Mouse (Mus musculus): ENCODE results near the gene Tldc1.

Tldc1 gene

DNA sequence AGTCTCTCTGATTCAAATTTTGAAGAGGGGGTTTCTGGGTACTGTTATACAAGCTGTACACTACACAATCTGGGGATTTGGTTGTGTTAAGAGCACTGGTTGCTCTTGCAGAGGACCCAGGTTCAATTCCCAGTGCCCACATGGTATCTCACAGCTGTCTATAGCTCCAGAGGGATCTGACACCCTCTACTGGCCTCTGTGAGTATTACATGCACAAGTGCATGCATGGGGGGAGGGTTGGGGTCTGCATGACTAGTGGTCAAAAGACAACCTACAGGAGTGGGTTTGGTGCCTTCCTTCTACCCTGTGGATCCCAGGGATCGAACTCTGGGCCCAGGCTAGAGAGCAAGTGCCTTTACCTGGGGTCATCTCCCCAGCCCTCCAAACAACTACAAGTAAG lies 24.4 kb upstream of the Tldc1 start:
- no peak for DNase-seq (ENCODE audit: low read depth in 1 of 2, low spot score in 2 of 2)

DNA sequence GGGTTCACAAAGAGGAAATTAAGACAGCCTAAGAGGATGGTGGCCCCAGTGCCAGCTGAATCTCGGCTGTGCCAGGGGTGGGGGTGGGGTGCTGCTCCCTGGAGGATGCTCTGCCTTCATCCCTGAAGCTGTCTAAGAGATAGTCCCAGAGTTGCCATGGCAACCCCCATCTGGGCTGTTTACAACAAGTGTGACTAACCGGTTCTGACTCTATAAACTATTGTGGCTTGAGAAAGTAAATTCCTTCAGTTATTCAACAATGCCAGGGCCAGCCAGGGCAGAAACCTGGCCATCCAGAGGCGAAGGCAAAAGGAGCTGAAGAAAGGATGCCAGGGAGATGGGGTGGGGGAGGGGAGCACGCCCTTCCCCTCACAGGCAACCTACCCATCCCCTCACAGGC lies 23.0 kb upstream of the Tldc1 start:
- no peak for DNase-seq (ENCODE audit: low read depth in 1 of 2, low spot score in 2 of 2)

DNA sequence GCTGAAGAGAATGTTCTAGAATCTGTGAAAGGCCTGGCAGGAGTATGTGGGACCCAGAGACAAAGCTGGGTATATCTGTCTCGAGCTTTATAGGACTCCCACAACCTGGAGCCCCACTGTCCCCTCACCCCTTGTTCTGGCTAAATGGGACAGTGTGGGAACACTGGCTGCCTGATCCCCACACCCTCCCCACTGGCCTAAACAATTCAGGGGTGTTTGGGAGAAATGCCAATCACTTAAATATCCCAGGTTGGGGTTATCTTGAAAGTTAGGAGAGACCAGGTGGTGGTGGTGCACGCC lies 20.7 kb upstream of the Tldc1 start:
- no peak for DNase-seq (ENCODE audit: low read depth in 1 of 2, low spot score in 2 of 2)

DNA sequence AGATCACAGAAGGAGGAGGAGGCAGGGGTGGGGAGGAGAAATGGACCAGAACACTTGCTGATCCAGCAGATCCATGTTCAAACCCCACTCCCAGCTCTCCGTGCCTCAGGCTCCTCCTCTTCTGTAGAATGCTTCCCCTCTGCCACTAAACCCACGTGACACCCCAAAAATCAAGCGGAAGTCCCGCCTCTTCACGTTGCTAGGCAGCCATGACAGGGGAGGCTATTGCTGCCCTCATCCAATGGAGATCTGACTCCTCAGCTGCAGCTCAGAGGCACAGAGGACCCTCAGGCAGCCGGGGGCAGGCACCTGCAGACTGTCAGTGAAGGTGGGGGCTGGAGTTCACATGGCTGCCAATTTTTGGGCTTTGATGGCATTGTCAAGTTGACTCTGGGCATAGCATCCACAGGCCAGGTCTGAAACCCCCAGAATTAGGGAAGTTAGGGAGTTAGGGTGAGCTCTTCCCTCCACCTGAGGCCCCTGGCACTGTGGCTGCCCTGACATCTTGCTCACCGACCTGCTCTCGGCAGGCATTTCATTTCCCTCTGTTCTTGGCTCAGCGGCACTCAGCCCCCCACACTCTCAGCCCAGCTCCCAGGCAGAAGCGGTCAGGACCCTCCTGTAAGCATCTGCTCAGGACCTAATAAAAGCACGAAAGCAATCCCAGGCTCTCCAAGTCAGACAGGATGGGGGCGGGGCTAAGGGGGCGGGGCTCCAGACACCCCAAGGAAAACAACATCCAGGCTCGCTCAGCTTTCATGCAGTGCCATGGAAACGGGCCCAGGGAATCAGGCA lies 20.2 kb upstream of the Tldc1 start:
- DNase-seq (ENCODE audit: low read depth in 1 of 2, low spot score in 2 of 2): peak in 1 of 2 experiments; percentile 68

DNA sequence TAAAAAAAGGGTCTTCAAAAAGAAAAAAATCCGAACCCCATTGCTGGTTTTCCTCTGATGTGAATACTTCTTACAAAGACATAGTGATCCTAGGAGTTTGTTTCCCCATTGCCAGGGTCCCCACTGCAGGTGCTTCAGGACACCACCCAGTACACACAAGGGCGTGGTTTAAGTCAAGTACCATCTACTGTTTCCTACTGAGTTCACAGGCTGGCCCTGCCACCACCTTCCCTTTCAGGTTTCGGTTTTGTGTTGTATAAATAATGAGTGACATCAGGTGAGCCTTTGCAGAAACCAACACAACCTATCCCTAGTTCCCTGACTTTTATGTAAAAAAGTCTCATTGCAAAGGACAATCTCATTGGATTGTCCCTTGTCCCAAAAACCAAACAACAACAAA lies 17.4 kb upstream of the Tldc1 start:
- DNase-seq (ENCODE audit: low read depth in 1 of 2, low spot score in 2 of 2): no peak

DNA sequence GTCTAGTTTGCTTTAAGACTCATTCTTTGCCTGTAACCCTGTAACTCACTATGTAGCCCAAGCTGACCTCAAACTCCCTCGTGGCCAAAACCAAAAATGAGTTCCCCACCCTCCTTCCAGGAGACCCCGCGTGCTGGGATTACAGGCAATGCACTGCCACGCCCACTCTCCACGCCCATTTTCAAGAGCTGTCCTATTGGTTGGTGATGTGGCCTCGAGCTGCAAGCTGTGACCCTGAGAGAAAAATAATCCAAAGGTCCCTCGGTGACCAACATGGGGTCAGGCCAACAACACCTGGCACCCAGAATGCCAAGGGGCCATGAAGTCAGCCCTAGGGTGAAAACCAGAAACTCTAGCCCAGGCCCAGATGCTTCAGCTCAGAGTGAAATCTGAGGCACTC lies 16.5 kb upstream of the Tldc1 start:
- DNase-seq (ENCODE audit: low read depth in 1 of 2, low spot score in 2 of 2): no peak

DNA sequence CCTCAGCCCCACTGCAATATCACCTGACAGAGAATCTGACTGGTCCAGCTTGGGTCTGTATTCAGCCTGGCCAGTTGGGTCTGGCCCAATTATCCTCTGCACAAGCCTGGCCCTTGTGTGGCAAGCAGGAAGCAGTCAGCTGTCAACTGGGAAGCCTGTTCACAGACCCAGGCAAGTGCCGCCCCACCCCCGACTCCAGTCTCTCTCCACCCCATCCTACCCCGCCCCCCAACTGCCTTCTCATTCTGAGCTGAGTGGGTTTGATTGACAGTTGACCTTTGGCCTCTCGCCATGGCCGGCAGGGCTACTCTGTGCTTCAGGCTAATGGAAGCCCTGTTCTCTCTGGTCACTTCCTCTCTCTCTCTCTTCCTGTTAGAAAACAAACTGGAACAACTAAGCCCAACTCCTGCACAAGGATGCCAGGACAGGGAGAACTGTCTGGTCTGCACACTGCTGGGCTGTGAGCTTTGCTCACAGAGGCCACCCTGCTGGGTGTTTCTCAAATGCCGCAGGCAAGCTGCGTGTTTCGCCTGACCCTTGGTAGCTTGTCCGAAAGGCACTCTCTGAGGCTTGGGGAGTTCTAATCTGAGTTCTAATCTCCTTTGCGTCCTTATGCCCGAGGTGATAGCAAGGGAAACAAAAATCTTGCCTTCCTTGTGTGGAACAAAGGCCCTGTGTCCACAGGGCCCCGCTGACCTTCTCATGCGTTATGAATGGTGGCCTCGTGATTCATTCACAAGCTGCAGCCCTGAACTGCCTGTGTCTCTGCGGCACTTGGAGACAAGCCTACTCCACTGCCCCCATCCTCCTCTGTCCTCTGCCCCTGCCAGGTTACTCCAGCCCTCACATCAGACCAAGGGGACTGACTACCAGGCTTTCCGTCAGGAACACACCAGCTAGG lies 13.8 kb upstream of the Tldc1 start:
- DNase-seq (ENCODE audit: low read depth in 1 of 2, low spot score in 2 of 2): no peak

DNA sequence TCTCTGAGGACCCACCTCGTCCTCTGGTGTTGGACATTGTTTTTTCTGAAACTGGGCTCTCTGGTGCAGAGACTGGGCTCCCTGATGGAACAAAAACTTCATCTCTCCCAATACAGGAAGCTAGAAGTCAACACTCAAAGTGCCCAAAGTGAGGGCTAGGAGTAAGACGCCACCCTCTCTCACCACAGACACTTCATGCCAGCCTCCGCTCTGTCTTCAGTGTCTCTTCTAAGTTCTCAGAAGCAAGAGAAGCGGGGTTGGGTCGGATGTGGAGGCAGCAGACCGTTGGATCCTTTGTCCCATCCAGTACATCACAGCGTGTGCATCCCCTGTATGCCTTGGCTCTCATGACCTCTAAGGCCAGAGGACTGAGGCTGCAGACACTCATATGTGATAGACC lies 11.4 kb upstream of the Tldc1 start:
- no peak for DNase-seq (ENCODE audit: low read depth in 1 of 2, low spot score in 2 of 2)

DNA sequence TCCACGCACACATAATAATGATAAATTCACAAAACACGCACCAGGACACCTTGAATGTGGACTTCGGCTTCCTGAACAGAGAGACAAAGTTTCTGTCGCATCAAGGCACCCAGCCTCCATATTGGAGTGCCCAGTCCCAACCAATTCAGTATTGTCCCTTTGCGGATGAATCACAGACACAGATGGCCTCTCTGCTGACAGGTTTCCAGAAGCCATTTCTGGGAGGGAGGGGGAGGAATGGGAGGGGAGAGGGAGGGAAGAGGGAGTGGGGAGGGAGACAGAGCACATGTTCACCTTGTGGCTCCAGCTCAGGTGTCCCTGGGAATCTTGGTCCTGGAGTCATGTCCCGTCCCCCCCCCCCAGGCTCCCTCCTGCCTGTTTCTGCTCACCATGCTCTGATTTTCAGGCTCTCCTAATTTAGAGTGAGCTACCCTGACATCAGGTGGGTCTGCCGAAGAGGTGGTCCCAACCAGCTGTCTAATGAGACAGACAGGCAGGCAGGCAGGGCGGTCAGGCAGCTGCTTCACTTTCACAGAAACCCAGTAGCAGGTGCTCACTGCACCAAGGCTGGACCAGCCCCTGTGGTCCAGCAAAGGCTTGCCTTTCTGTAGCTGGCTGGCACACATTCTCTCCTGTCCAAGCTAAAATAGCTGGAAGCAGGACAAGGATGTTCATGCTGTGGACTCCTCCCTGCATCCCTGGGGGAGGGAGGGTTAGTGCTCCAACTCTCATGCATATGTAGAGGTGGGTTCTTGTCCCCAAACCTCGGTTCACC lies 10.6 kb upstream of the Tldc1 start:
- DNase-seq (ENCODE audit: low read depth in 1 of 2, low spot score in 2 of 2): no peak

DNA sequence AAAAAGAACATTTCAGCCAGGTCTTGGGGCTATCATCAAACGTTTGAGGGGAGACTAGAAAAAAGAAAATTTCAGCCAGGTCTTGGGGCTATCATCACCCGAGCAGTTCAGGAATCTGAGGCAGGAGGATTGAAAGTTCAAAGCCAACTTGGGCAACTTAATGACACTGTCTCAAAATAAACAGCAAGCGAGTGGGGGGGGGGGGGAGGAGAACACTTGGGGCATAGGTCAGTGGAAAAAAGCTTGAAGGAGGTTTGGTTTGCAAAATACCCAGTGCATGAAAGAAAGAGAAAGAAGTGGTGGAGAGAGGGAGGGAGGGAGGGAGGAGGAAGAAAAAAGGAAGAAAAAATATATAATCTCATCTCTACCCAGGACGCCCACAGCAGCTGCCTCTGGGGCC lies 9.1 kb upstream of the Tldc1 start:
- DNase-seq (ENCODE audit: low read depth in 1 of 2, low spot score in 2 of 2): no peak

DNA sequence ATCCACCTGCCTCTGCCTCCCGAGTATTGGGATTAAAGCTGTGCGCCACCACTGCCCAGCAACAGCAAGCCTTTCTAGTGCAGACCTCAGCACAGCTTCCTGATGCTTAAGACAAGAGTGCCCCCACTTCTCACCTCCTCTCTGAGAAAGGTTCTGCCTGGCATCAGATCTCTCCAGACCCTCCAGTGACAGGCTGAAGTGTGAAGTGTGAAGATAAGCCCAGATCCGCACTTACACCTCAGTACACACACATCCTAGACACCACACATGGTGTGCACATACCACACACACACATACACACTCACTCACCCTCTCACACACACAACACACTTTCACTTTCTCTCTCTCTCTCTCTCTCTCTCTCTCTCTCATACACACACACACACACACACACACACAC lies 8.7 kb upstream of the Tldc1 start:
- no peak for DNase-seq (ENCODE audit: low read depth in 1 of 2, low spot score in 2 of 2)

DNA sequence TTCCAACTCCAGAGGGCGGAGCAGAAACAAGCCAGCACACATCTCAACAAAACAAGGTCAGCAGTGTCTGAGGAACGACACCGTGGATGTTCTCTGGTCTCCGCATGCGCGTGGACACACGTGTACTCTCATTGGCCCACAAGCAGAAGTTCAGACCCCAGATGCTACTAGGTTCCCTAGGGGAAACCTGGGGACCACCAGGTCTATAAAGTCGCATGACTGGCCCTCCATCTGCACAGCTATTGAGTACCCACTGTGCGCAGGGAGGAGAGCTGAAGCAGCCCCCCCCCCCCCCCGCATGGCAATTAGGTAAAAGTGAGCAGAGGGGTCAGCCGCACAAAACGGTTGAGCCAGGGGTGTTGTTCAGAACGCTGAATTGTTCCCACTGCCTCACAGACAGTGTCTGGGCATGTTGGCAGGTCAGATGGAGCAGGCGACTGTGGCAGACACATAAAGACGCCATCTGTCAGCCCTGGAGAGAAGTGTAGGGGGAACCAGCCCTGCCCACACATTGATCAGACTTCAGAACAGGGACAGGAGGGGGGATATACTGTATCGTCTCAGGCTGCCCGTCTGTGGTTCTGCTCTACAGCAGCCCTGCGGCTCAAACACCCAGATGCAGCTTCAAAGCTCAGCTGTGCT lies 7.7 kb upstream of the Tldc1 start:
- no peak for DNase-seq (ENCODE audit: low read depth in 1 of 2, low spot score in 2 of 2)

DNA sequence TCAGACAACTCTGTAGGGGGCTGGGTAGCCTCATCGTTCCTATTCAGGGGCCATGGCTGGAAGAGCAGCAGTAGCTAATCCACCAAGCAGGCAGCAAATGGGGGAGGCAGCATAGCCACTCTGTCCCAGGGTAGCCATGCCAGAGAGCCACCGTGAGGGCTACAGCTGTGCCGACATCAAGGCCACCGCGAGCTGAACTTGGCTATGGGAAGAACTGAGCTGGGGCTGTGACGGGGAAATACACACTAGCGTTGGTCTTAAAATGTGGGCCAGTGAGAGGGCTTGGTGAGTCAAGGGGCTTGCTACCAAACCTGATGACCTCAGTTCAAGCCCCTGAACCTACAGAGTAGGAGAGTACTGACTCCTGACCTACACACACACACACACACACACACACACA lies 6.5 kb upstream of the Tldc1 start:
- DNase-seq (ENCODE audit: low read depth in 1 of 2, low spot score in 2 of 2): no peak

DNA sequence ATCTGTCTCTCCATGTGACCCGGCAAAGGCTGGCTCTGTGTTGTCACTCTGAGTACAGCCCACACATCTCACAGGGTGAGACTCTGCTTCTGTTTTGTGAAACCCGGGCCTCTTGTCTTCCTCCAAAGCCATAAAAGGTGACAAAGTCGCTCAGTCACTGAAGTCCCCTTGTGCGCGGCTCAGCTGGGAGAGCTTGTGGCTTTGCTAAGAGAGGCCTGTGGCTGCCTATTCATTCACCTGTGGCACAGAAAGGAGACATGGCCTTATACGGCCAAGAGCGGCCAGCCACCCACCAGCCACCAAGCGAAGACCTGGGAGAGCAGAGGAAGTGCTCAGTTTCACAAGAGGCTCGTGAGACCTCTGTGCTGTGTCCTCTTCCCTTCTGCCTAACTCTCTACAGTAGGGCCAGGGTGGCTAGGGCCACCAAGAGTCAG lies 5.9 kb upstream of the Tldc1 start:
- peak in 1 of 2 experiments; percentile 50 for DNase-seq (ENCODE audit: low read depth in 1 of 2, low spot score in 2 of 2)

DNA sequence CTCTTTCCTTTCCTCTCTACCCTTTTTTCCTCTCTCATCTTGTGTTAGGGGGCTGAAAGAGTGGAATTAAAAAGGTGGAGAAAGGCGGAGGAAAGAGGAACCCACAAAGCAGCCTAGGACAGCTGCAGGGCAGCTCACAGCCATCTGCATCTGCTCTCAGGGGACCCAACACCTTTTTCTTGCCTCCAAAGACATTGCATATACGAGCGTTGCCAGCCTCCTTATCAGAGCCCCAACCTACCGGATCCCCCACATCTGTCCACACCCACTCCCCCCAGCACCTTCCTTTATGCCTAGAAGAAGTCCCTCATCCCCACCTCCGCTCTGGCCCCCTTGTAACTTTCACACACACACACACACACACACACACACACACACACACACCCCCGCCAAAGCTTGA lies 5.4 kb upstream of the Tldc1 start:
- DNase-seq (ENCODE audit: low read depth in 1 of 2, low spot score in 2 of 2): no peak

DNA sequence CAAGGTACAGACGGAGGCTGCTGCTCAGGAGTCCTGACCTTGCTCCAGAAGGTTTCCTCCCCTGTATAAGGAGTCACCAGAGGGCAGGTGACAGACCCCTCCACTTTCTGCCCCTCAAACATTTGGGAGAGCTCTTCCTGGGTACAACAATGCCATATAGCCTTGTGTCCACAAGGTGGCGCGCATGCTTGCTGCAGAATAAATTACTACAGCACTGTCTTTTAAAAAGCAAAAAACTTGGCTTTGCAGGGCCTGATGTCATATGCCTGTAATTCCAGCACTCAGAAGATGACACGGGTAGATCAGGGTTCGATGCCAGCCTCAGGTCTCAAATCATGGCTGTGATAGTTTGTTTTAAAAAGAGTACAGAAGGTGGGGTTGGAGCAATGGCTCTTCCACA lies 4.5 kb upstream of the Tldc1 start:
- peak in 1 of 2 experiments; percentile 65 for DNase-seq (ENCODE audit: low read depth in 1 of 2, low spot score in 2 of 2)

DNA sequence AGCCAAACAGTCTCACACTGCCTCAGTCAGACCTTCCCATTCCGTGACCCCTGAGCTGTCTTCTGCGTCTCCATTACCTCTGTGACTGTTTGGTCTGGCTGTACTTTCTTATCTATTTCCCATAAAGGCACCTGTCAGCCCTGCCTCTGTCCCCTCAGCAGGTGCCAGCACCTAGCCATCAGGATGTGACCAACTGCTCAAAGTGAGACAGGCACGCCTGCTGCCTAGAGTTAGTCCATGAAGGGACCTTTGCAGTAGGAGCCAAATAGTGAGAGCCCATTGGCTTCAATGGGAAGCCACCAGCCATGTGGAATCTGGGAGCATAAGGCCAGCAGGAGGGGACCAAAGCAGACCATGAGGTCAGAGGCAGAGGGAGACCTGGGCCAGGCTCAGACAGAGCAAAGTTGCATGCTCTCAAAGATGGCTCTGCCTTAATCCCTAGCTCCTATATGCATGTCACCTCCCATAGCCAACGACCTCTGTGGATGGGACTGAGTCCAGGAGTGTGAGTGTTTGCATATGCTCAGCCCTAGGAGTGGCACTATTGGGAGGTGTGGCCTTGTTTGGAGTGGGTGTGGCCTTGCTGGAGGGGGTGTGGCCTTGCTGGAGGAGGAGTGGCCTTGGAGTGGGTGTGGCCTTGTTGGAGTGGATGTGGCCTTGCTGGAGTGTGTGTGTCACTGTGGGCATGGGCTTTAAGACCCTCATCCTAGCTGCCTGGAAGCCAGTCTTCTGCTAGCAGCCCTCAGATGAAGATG lies 3.0 kb upstream of the Tldc1 start:
- DNase-seq (ENCODE audit: low read depth in 1 of 2, low spot score in 2 of 2): peak in 1 of 2 experiments; percentile 51

DNA sequence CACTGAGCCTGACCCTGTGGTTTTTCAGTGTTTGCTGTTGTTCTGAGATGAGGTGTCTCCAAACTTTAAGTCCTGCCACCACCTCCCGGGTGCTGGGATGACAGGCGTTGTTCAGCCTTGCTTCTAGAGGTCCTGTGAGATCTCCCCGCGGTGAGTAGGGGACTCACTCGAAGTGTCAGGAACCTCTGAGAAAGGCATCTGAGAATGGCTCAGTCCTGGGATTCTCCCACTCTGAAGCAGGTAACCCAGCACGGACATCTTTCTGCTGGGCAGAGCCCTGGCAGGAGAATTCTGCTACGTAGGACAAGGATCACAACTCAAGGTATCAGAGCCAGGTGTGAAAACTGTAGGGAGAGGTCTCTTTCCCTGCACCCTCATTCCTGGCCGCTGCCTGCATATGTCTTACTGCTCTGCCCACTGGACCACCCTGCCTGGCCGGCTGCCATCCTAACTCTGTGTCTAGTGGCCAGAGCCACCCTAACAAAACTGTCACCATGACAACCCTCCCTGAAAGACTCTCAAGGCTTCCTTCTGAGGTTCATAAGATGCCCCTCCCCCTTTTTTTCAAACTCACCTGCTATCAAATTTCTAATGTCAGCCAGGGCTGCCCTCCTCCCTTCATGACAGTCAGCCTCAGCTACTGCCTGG lies 2.3 kb upstream of the Tldc1 start:
- DNase-seq (ENCODE audit: low read depth in 1 of 2, low spot score in 2 of 2): no peak

DNA sequence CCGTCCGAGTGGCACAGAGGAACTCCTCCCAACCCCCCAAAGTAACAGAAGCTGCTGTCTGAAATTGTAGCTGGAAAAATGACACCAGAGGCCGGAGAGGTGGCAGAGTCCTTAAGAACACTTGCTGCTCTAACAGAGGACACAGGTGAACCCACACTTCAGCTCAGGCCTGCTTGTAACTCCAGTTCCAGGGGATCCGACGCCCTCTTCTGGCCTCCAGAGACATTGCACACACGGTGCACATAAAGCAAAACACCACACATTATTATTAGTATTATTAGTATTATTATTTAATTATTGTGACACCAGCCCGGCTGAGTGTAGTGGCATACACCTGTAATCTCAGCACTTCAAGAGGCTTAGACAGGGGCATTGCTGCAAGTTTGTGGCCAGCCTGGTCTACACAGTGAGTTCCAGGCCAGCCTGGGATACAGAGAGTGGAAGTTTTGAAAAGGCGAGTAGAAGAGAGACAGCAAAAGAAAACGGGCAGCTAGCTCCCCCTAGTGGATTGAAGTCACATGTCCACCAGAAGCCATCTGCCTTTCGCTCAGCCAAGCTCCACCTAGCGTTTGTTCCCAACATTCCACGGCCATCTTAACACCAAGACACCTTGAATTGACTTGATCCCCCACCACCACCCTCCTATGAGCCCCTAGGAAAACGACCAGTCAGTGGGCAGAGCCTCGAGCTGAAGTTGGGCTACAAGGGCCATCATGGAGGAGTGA lies 959 bp upstream of the Tldc1 start:
- DNase-seq (ENCODE audit: low read depth in 1 of 2, low spot score in 2 of 2): peak; percentile 38 to 62
